Mouse (Mus musculus): ENCODE measurements around the gene Apba3. TPM values are rescaled to one million over a fixed set of nuclear protein-coding genes. Genes with fewer than 3 reads are reported as not detected.

Gene Apba3
- total and polyA plus RNA-seq, 2 experiments from 2014 or later: 24.8 to 43.3 TPM

DNA sequence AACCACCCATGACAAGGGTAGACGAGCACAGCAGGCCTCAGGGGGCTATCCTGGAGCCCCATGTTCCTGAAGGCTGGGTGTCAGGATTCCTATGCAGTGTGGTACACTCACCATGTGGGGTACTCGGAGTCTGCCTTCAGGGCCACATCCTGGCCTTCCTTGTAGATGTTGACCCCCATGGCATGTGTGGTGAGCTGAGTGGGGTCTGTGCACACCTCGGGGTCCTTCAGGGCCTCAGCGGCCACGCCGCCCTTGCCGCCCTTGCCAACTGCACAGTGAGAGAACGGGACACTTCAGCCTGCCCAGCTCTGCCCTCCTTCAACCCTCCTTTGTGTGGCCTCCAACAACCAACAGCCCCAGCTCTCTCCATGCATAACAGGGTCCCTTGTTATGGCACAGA lies 1.2 kb upstream of the Apba3 start:
- no peaks in the 10 kb centered on the region for H3K27me3 ChIP-seq (ENCODE audit: insufficient read depth, low read length)
- peak overlapping the region; percentile 59; the same call in 1 of the 2 replicates for H3K9ac ChIP-seq
- no peaks in the 10 kb centered on the region for H3K9me3 ChIP-seq (ENCODE audit: low read length)
- H3K36me3 ChIP-seq (ENCODE audit: insufficient read depth): peaks cover 33% of the 10 kb centered on the region
- H3K27ac ChIP-seq (ENCODE audit: low read depth, low read length): no peak overlapping the region
- no peak for DNase-seq
- H3K4me2 ChIP-seq (ENCODE audit: low read depth): peak overlapping the region; percentile 45; the same call in 1 of the 2 replicates
- H3K4me3 ChIP-seq (ENCODE audit: low read depth, low read length): 0 out of 2 replicates have a peak overlapping the region, but pooled peaks have one; percentile 48
- ATAC-seq: no peak
- TF ChIP-seq CTCF (IDR thresholded peaks at IDR 0.05; ENCODE audit: low read depth): no peak
- H3K4me1 ChIP-seq (ENCODE audit: insufficient read depth): 0 out of 2 replicates have a peak, but pooled peaks cover 4% of the 10 kb centered on the region
- 95% methylated on average over 8 of the region's 8 CpGs for WGBS

DNA sequence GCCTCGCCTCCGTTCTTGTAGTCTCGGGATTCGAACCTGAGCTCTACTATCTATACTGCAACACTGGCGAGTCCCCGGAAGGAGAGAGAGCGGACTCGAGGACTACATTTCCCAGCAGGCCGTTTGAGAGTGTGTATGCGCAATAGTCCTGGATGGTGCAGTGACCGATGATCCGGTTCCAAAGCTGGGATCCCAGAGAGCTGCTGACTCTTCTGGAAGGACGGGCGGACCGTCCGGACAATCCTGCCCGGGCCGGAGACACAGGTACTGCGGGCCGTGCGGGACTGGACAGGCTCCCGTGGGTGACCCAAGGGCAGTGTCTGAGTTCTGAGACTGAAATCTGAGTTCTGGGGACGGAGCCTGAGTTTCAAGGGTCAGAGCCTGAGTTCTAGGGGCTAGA lies 1.3 kb downstream of the Apba3 start:
- ATAC-seq: peak; percentile 61
- no peak for TF ChIP-seq CTCF (IDR thresholded peaks at IDR 0.05; ENCODE audit: low read depth)

GRCm38 (mm10) chr10:81268643-81269412 lies 2.1 kb downstream of the Apba3 start:
- Histone ChIP-seq H3K9ac (peak overlapping the region; percentile 63), H3K27ac (ENCODE audit: low read depth, low read length) (no peak overlapping the region), H3K4me1 (ENCODE audit: insufficient read depth) (0 out of 2 replicates have a peak, but pooled peaks cover 4% of the 10 kb centered on the region), H3K4me2 (ENCODE audit: low read depth) (peak overlapping the region; percentile 75), H3K36me3 (ENCODE audit: insufficient read depth) (peaks cover 40% of the 10 kb centered on the region), H3K27me3 (ENCODE audit: insufficient read depth, low read length) (no peaks in the 10 kb centered on the region), H3K4me3 (ENCODE audit: low read depth, low read length) (peak overlapping the region; percentile 54), H3K9me3 (ENCODE audit: low read length) (no peaks in the 10 kb centered on the region)
- DNase-seq (no peak), ATAC-seq (no peak)
- no peak for TF ChIP-seq CTCF (IDR thresholded peaks at IDR 0.05; ENCODE audit: low read depth)
- WGBS: 79% methylated on average over 16 of the region's 16 CpGs

More for the DNA sequence above, 1.3 kb downstream of the Apba3 start:
- Histone ChIP-seq H3K4me3 (ENCODE audit: low read depth, low read length) (peak overlapping the region; percentile 54), H3K9me3 (ENCODE audit: low read length) (no peaks in the 10 kb centered on the region), H3K4me1 (ENCODE audit: insufficient read depth) (0 out of 2 replicates have a peak, but pooled peaks cover 4% of the 10 kb centered on the region), H3K27me3 (ENCODE audit: insufficient read depth, low read length) (no peaks in the 10 kb centered on the region), H3K9ac (peak overlapping the region; percentile 63), H3K36me3 (ENCODE audit: insufficient read depth) (peaks cover 41% of the 10 kb centered on the region), H3K4me2 (ENCODE audit: low read depth) (peak overlapping the region; percentile 75), H3K27ac (ENCODE audit: low read depth, low read length) (no peak overlapping the region)
- DNase-seq: peak; percentile 85
- 4% methylated on average over 23 of the region's 23 CpGs for WGBS

- Histone ChIP-seq H3K27ac (ENCODE audit: low read depth, low read length) (no peak overlapping the region), H3K36me3 (ENCODE audit: insufficient read depth) (peaks cover 32% of the 10 kb centered on the region), H3K4me3 (ENCODE audit: low read depth, low read length) (no peak overlapping the region), H3K9me3 (ENCODE audit: low read length) (no peaks in the 10 kb centered on the region), H3K9ac (no peak overlapping the region), H3K4me2 (ENCODE audit: low read depth) (no peak overlapping the region), H3K27me3 (ENCODE audit: insufficient read depth, low read length) (no peaks in the 10 kb centered on the region), H3K4me1 (ENCODE audit: insufficient read depth) (0 out of 2 replicates have a peak, but pooled peaks cover 4% of the 10 kb centered on the region)
- WGBS: 92% methylated on average over 20 of the region's 21 CpGs
- ATAC-seq: no peak
- TF ChIP-seq CTCF (IDR thresholded peaks at IDR 0.05; ENCODE audit: low read depth): no peak
- no peak for DNase-seq
These were observed 5.6 kb downstream of the Apba3 start for GRCm38 (mm10) chr10:81272356-81272755.

DNA sequence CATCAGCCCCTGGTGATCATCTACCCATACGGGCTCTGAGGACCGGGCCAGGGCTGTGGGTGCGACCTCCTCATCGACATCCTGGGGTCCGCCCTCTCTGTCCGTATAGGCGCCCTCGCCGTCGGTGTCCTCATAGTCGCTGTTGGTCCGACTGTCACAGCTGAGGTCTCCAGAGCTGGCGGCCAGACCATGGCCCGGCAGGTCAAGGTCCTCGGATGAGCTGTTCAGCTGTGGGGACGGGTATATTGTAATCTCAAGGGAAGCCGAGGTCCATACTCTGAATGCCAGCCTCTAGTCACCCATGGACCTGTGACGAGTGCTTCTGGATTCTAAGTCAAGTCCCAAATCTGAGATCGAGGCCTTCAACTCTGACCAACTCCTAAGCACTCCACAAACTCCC lies 7.1 kb downstream of the Apba3 start:
- H3K27ac ChIP-seq (ENCODE audit: low read depth, low read length): no peak overlapping the region
- H3K27me3 ChIP-seq (ENCODE audit: insufficient read depth, low read length): no peaks in the 10 kb centered on the region
- WGBS: 95% methylated on average over 19 of the region's 19 CpGs
- H3K9me3 ChIP-seq (ENCODE audit: low read length): no peaks in the 10 kb centered on the region
- H3K4me3 ChIP-seq (ENCODE audit: low read depth, low read length): no peak overlapping the region
- no peak for DNase-seq
- ATAC-seq: no peak
- no peak overlapping the region for H3K4me2 ChIP-seq (ENCODE audit: low read depth)
- peaks cover 32% of the 10 kb centered on the region for H3K36me3 ChIP-seq (ENCODE audit: insufficient read depth)
- 0 out of 2 replicates have a peak, but pooled peaks cover under 1% of the 10 kb centered on the region for H3K4me1 ChIP-seq (ENCODE audit: insufficient read depth)
- H3K9ac ChIP-seq: no peak overlapping the region
- no peak for TF ChIP-seq CTCF (IDR thresholded peaks at IDR 0.05; ENCODE audit: low read depth)

GRCm38 (mm10) chr10:81277676-81278075 lies 10.9 kb downstream of the Apba3 start:
- H3K9ac ChIP-seq: no peak overlapping the region
- no peak for DNase-seq
- no peaks in the 10 kb centered on the region for H3K9me3 ChIP-seq (ENCODE audit: low read length)
- H3K4me2 ChIP-seq (ENCODE audit: low read depth): no peak overlapping the region
- TF ChIP-seq CTCF (IDR thresholded peaks at IDR 0.05; ENCODE audit: low read depth): no peak
- H3K4me1 ChIP-seq (ENCODE audit: insufficient read depth): no peaks in the 10 kb centered on the region
- H3K4me3 ChIP-seq (ENCODE audit: low read depth, low read length): no peak overlapping the region
- 85% methylated on average over 22 of the region's 22 CpGs for WGBS
- H3K27me3 ChIP-seq (ENCODE audit: insufficient read depth, low read length): no peaks in the 10 kb centered on the region
- no peak overlapping the region for H3K27ac ChIP-seq (ENCODE audit: low read depth, low read length)
- H3K36me3 ChIP-seq (ENCODE audit: insufficient read depth): peaks cover 12% of the 10 kb centered on the region
- no peak for ATAC-seq

GRCm38 (mm10) chr10:81279496-81279895 lies 12.7 kb downstream of the Apba3 start:
- no peaks in the 10 kb centered on the region for H3K4me1 ChIP-seq (ENCODE audit: insufficient read depth)
- H3K36me3 ChIP-seq (ENCODE audit: insufficient read depth): no peaks in the 10 kb centered on the region
- no peak overlapping the region for H3K4me3 ChIP-seq (ENCODE audit: low read depth, low read length)
- no peak overlapping the region for H3K4me2 ChIP-seq (ENCODE audit: low read depth)
- H3K27me3 ChIP-seq (ENCODE audit: insufficient read depth, low read length): no peaks in the 10 kb centered on the region
- H3K9me3 ChIP-seq (ENCODE audit: low read length): no peaks in the 10 kb centered on the region
- TF ChIP-seq CTCF (IDR thresholded peaks at IDR 0.05; ENCODE audit: low read depth): no peak
- no peak overlapping the region for H3K27ac ChIP-seq (ENCODE audit: low read depth, low read length)
- no peak overlapping the region for H3K9ac ChIP-seq
- 52% methylated on average over 10 of the region's 10 CpGs for WGBS
- DNase-seq (no peak), ATAC-seq (no peak)
